Mouse (Mus musculus) liver, embryonic 15.5 days (tissue): Measurements from ENCODE around the gene Cyp4f14. TPM values are rescaled to one million over a fixed set of nuclear protein-coding genes. Genes with fewer than 3 reads are reported as not detected.
"Not testable (repeated sequence)": the region's sequence is repeated elsewhere in the genome, so short reads cannot be mapped to it uniquely, and the experiment has no call there.

Experiments used
- ATAC-seq: fragments of 200-750 bp; cut with Nextera tagmentation; 2 replicates; pipeline ENCODE4 v1.8.0; 2017; ENCODE audit warnings: moderate number of reproducible peaks, mild to moderate bottlenecking, moderate library complexity; ENCODE audit not compliant: insufficient read depth
- H3K27ac ChIP-seq: fragments of 300-500 bp; sonication (generic); replicated peaks from 2 replicates; pipeline ENCODE4 v1.5.1; 2015; ENCODE audit warnings: mild to moderate bottlenecking, inconsistent platforms
- H3K27me3 ChIP-seq: fragments of 300-500 bp; sonication (generic); 2 replicates; pipeline ENCODE4 v1.6.1; 2015; ENCODE audit warnings: mild to moderate bottlenecking, inconsistent platforms
- H3K36me3 ChIP-seq: fragments of 300-500 bp; sonication (generic); replicated peaks from 2 replicates; pipeline ENCODE4 v1.6.1; 2015; ENCODE audit warnings: moderate library complexity, mild to moderate bottlenecking, inconsistent platforms
- H3K4me1 ChIP-seq: fragments of 300-500 bp; sonication (generic); replicated peaks from 2 replicates; pipeline ENCODE4 v1.6.1; 2015; ENCODE audit warnings: inconsistent platforms
- H3K4me2 ChIP-seq: fragments of 300-500 bp; sonication (generic); 2 replicates; pipeline ENCODE4 v1.6.1; 2015; ENCODE audit warnings: moderate library complexity, mild to moderate bottlenecking, inconsistent platforms
- H3K4me3 ChIP-seq: fragments of 300-500 bp; sonication (generic); replicated peaks from 2 replicates; pipeline ENCODE4 v1.5.1; 2015; ENCODE audit warnings: mild to moderate bottlenecking, inconsistent platforms
- H3K9ac ChIP-seq: fragments of 300-500 bp; sonication (generic); 2 replicates; pipeline ENCODE4 v1.6.1; 2015; ENCODE audit warnings: moderate library complexity, mild to moderate bottlenecking, inconsistent platforms
- H3K9me3 ChIP-seq: fragments of 300-500 bp; sonication (generic); replicated peaks from 2 replicates; pipeline ENCODE4 v1.6.1; 2016; ENCODE audit warnings: inconsistent platforms
- WGBS: fragments of 180-500 bp; shearing (Covaris S2); methylation state at CpG from one replicate; pipeline ENCODE4 v1.1.7; 2015; ENCODE audit warnings: mixed read lengths; ENCODE audit not compliant: insufficient replicate concordance; 5-methylcytosine and 5-hydroxymethylcytosine counted together
- polyA plus RNA-seq: library from polyadenylated mRNA; unstranded; fragments of >200 nt; fragmentation: Nextera tagmentation; extraction: Ambion mirVana; gene quantifications from 2 replicates; pipeline ENCODE4 v1.2.1, GENCODE M21; 2015

Cyp4f14 gene
- polyA plus RNA-seq, 1 experiment from 2014 or later = not detected

DNA sequence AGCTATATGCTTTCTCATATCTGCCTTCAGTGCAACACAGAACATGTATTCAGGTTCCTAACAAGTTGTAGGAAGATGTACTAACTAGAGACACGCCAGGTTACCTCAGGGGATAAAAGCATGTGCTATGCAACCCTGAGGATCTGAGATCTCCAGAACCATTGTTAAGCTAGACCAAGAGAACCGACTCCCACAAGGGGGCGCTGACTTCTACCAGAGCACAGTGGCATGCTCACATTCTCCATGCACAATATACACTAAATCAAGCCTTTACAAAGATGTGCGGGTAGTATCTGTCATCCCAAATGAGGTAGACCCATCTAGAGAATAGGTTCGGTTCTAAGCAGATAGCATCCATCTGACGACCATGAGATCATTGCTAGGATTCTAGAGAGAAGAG is 60.4 kb downstream of the Cyp4f14 start:
- H3K9me3 ChIP-seq, H3K4me1 ChIP-seq, H3K27me3 ChIP-seq, H3K4me3 ChIP-seq, H3K27ac ChIP-seq, H3K4me2 ChIP-seq, H3K36me3 ChIP-seq, H3K9ac ChIP-seq, ATAC-seq: not testable (repeated sequence)
- WGBS = 35% methylated on average over 3 of the region's 6 CpGs

Other genes with a start within 250 kb of the Cyp4f14 start
- gene Cyp4f15, start 231.7 kb downstream of the Cyp4f14 start, polyA plus RNA-seq = 6.5 and 7.5 TPM in 2 replicates
- gene Zfp871, start 129.1 kb downstream of the Cyp4f14 start, polyA plus RNA-seq = 8.4 and 9.8 TPM in 2 replicates
- 0.06 and 0.15 TPM in 2 replicates for gene Zfp811, start 107.4 kb downstream of the Cyp4f14 start, polyA plus RNA-seq
- gene Zfp799, start 87.1 kb downstream of the Cyp4f14 start, polyA plus RNA-seq = 1.2 and 1.7 TPM in 2 replicates
- 1.6 TPM in 2 replicates for gene Zfp870, start 25.7 kb downstream of the Cyp4f14 start, polyA plus RNA-seq
- gene Cyp4f13, start 30.1 kb upstream of the Cyp4f14 start, polyA plus RNA-seq = 6.7 and 8.2 TPM in 2 replicates
- gene Zfp472, start 48.5 kb upstream of the Cyp4f14 start, polyA plus RNA-seq = 3.9 and 4.2 TPM in 2 replicates
- gene Zfp952, start 75.8 kb upstream of the Cyp4f14 start, polyA plus RNA-seq = 2.5 and 3.0 TPM in 2 replicates
- 2.2 and 2.3 TPM in 2 replicates for gene Zfp763, start 116.1 kb upstream of the Cyp4f14 start, polyA plus RNA-seq
- gene 4921501E09Rik, start 150.7 kb upstream of the Cyp4f14 start, polyA plus RNA-seq = not detected in 2 replicates
- 1.1 and 1.2 TPM in 2 replicates for gene Zfp563, start 172.0 kb upstream of the Cyp4f14 start, polyA plus RNA-seq
- not detected in 2 replicates for gene Morc2b, start 222.3 kb upstream of the Cyp4f14 start, polyA plus RNA-seq